Mouse (Mus musculus): ENCODE data around the gene Syt14. TPM values are rescaled to one million over a fixed set of nuclear protein-coding genes. Genes with fewer than 3 reads are reported as not detected.

Gene Syt14
- total RNA-seq (2021): 10 to 100 TPM; 21.6 to 26.1 TPM

DNA sequence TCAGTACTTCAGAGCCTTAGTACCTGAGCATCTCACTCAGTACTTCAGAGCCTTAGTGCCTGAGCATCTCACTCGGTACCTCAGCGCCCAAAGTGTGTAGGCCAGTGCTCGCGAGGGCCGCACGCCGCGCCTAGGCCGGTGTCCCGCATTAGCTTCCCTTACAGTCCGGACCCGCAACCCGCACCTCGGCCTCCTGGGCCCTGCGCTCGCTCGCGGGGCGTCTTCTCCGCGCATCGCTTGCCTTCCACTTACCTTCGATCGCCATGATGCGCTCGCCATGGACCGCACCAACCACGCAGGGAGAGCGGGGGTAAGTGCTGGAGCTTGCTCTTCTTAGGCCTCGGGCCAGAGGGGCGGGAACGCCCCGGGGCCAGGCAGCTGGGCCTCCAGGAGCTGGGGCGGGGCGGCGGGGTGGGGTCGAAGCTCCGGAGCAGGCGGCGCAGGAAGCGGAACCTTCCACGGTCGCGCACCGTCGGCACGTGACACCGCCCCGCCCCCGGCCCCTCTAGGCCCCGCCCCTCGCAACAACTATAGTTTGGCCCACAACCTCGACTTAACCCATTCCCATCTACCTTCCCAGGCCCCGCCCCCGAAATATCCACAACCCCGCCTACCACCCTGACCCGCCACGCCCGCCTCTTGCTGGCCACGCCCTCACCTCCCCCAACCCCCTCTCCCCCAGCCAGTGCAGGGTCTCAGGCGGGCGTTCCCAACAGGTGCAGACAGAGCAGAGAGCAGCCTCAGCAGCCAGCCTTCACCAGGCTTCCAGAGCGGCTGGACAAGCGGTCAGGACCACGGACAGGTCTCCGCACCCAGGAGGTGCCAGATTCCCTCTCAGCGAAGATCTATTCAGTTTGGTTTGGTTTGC, at the start of gene Syt14:
Gene Syt14, minus strand, starts transcription at position 405 of the 868 bp plus-strand sequence.
- DNase-seq (ENCODE audit: extremely low spot score in 1 of 2, low spot score in 1 of 2): peak; percentile 34 to 40

DNA sequence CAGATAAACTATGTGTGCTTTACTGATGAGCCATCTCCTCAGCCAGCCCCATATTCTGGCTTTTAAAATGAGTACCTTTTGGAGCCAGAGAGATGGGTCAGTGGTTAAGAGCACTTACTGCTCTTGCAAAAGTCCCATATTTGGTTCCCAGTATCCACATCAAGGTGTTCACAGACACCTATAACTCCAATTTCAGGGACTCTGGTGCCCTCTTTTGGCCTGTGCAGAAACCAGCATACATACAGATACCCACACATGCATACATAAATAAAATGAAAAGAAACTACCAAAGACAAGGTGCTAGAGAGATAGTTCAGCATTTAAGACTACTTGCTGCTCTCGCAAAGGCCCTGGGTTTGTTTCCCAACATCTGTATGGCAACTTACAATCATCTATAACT, 48.4 kb upstream of the Syt14 start:
- no peak for DNase-seq (ENCODE audit: extremely low spot score in 1 of 2, low spot score in 1 of 2)

DNA sequence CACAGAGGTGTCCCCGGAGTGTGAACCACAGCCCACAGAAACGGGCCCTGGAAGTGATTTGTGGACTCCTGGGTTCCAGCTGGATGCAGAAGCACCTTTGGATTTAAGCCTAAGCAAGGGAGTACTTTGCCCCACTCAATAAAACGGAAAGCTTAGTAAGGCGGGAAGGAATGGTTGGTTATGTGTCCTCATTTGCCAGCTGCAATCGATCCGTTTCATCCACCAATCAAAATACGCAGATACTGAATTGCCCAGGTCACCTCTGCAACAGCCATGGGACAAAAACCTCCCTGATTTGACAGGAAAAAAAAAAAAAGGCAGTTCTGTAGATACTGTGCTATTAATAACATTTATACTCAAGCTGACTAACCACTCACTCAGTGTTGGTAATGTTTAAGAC, 47.5 kb upstream of the Syt14 start:
- no peak for DNase-seq (ENCODE audit: extremely low spot score in 1 of 2, low spot score in 1 of 2)

DNA sequence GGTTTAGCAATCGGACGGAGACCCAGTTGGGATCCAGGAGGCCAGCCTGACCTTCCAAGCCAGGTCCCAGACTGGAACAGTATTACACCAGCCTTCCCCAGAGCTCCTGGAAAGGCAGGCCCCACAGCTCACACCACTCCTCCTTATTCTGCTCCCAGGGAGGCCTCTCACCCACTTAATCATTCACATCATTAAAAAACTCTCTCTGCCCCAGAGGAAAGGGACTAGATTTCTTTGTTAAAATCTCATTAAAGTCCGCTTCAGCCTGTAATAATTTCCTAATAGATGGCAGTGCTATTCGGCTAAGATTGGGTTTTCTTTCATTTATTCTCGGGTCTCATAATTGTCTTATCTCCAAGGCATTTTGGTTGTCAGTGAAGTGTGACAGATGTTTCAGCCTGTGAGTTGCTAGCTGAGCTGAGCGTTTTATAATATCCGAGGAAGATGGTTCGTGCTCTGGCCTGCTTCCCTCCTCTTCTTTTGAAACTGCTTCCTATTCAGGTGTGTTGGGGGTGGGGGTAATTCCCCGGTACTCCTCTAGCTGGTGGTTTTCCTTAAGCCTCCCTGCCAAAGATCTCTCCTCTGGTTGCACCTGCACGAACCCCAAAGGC, 46.8 kb upstream of the Syt14 start:
- no peak for DNase-seq (ENCODE audit: extremely low spot score in 1 of 2, low spot score in 1 of 2)

DNA sequence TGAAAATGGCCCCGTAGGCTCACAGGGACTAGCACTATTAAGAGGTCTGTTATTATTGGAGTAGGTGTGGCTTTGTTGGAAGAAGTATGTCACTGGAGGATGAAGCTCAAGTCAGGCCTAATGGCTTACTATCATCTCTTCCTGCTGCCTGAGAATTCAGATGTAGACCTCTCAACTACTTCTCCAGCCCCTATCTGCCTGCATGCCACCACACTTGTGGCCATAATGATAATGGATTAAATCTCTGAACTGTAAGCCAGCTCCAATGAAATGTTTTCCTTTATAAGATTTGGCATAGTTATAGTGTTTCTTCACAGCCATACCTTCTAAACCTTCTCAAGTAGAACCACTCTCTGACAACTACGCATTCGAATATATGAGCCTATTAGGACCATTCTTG, 27.0 kb upstream of the Syt14 start:
- DNase-seq (ENCODE audit: extremely low spot score in 1 of 2, low spot score in 1 of 2): no peak

DNA sequence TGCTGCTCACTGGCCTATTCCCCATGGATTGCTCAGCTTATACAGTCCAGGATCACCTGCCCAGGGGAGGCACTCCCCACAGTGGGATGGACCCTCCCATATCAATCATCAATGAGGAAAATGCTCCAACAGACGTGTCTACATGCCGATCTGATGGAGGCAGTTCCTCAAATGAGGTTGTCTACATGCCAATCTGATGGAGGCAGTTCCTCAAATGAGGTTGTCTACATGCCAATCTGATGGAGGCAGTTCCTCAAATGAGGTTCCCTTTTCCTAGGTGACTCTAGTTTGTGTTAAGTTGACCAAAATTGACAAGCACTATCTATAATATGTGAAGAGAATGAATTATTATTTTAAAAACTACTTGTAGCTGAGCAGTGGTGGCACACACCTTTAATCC, 24.6 kb upstream of the Syt14 start:
- DNase-seq (ENCODE audit: extremely low spot score in 1 of 2, low spot score in 1 of 2): no peak

DNA sequence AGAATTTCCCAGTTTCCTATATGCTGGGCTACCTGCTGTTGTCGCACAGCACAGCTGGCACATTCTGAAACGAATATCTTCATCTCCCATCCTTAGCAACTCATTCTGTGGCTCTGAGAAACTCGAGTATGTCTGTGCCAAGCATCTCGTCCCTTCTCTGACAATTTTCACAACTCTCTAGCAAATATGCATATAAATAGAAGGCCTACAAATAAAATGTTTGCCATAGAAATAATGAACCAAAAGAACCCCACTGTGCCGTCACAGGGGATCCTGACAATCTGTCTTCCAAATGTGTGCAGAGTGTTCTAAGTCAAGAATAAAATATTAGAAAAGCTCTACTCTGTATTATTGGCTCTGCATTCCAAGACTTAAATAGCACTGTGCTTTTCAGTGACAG, 24.0 kb upstream of the Syt14 start:
- no peak for DNase-seq (ENCODE audit: extremely low spot score in 1 of 2, low spot score in 1 of 2)

DNA sequence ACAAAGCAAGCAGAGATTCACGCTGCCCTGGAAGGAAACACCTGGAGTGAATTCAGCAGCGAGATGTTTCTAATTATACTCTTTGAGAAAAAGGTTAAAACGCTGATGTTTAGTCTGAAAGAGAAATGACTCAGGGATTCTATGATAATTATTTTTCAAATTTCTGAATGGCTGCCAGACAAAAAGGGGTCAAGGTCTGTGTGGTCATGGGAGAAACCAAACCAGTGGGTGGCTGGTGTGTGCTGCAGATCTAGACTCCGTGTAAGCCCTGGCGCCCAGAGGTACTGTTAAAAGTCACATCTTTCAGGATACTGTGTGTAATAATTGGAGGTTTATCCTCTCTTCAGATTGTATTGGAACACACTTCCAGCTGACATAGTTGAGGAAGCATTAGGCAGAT, 18.8 kb upstream of the Syt14 start:
- no peak for DNase-seq (ENCODE audit: extremely low spot score in 1 of 2, low spot score in 1 of 2)

DNA sequence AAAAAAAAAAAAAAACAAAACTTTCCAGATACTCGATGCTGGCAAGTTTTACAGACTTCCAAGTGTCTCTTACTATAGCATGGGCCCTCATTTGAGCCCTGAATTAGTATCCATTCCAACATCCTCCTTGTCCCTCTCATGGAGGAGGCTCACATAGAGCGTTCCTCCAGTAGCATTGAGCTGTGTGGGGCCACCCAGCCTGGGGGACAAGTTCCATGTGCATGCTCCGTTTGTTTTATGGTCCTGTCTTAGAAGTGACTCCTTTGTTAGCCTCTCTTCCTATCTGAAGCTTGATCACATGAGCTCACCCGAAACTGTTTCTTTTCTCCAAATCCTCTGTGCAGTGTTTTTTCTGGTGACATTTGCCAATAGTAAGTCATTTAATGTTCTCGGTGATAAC, 17.5 kb upstream of the Syt14 start:
- no peak for DNase-seq (ENCODE audit: extremely low spot score in 1 of 2, low spot score in 1 of 2)

DNA sequence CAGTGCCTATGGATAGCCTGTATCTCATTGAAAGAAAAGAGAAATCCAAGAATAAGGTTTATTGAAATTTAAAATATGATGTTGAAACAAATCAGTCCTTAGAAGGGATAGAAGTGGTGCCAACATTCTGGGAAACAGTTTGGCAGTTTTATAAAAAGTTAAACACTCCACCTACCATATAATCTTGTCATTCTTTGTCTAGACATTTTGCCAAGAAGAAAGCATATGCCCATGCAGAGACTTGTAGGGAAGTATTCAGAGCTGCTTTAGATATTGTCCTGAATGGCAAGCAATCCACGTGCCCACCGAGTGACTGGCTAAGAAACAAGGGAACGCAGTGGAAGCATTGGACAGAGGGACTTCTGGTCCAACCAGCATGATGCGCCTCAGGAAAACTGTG, 12.0 kb upstream of the Syt14 start:
- DNase-seq (ENCODE audit: extremely low spot score in 1 of 2, low spot score in 1 of 2): no peak

DNA sequence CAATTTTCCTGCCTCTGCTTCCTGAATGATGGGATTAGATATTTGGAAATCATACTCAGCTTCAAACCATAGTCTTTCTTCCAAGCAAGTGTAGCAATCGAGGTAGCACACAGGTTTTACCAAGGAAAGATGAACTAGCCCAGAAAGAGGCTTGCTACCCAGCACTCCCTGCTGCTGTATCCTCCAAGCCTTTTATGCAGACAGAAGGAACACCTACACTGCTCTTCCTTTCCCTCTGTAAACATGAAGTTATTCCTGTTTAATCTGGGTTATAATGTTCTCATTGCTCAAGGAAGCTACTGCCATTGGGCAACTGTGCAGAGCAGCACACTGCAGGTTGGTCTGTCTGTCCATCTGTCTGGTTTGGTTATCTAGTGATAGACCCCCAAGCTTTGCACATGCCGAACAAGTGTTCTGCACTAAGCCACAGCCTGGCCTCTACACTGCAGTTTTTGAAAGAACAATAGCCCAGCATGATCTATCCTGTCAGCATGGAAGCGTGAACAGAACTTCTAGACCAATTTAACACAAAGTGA, 7.3 kb upstream of the Syt14 start:
- DNase-seq (ENCODE audit: extremely low spot score in 1 of 2, low spot score in 1 of 2): no peak

DNA sequence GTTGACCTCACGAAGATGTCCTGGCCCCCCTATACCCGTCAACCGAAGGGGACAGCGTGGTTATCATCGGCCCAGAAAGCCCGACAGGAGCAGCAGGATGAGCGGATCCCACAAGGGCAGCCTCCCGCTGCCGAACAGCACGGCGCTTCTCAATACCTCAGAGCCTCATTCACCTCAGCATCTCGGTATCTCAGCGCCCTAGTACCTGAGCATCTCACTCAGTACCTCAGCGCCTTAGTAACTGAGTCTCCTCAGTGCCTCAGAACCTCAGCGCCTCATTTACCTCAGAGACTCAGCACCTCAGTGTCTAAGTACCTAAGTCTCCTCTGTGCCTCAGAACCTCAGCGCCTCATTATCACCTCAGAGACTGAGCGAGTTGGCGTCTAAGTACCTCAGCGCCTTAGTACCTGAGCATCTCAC, 614 bp downstream of the Syt14 start:
- peak in 1 of 2 experiments; percentile 21 for DNase-seq (ENCODE audit: extremely low spot score in 1 of 2, low spot score in 1 of 2)

DNA sequence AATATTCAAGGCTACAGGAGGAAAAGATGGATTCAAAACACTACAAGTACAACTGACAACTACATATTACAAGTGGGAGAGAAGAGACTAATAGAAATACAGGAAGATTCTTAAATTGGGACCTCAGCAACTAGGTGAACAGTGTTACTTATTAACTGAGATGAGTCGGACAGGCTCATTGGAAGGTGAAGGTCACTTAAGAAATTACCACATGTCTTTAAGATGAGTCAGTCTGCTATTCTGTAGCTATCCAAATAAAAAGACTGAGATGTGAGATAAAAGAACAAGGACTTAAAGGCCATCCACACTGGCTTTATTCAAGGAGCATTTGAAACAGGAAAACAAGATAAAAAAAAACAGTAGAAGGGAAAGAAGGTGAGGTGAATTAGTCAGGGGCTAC, 11.3 kb downstream of the Syt14 start:
- DNase-seq (ENCODE audit: extremely low spot score in 1 of 2, low spot score in 1 of 2): no peak

DNA sequence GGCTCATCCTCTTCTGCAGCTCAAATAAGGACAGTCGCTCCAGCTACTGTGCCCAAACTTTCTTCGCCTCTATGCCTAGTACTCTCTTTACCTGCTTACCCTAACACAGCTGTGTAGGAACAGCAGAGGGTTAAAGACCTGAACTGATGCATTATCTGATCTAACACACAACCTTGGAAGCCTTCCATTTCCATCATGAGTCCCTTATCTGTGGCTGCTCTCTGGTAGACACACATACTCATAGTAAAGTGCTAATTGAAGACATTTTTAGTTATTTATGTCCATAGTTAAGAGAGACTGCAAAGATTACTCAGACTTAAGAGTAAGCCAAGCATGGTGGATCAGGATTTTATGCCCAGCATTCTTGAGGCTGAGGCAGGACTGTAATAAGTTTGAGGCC, 23.2 kb downstream of the Syt14 start:
- DNase-seq (ENCODE audit: extremely low spot score in 1 of 2, low spot score in 1 of 2): no peak

DNA sequence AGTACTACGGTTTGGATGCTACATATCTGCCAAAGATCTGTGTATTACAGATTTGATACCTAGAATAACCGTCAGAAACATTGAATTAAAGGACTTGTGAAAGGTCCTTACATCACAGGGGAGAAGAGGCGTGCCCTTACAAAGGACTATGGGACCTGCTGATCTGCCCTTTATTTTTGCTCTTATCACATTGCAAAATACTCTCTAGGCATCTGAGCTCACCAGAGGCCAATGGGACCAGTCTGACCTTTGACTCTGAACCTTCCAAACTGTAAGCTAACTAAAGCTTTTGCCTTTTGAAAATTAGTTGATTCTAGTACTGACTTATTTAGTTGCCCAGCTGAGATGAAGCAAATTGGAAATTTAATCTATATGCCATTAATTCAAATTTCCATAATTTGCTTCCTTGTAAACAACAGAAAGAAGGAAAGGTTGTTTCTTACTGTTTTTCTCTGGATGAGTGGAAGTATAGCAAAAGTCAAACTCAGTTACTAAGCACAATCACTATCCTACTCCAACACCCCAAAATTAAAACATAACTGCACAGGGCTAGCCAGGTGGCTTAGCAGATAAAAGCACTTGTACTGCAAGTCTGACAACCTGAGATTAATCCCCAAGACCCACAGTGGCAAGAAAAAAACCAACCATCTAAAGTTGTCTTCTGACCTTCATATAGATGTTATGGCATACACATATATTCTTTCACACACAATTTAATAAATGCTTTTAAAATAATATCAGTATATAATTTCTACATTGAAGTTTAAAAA, 24.4 kb downstream of the Syt14 start:
- DNase-seq (ENCODE audit: extremely low spot score in 1 of 2, low spot score in 1 of 2): no peak

DNA sequence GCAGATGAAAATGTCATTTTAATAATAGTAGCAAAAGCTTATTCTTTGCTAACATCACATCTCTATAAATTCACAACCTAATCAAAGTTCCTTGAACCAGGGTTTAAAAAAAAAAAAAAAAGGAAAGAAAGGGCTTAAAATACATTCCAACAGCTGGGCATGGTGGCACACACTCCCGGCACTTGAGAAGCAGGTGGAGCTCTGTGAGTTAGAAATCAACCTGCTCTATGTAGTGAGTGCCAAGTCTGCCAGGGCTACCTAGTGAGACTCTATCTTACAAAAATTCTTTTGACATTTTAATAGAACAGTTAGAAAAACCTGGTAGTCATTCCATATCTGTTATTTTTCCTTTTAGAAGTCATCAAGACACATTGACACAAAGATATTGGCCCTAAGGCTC, 31.0 kb downstream of the Syt14 start:
- no peak for DNase-seq (ENCODE audit: extremely low spot score in 1 of 2, low spot score in 1 of 2)

DNA sequence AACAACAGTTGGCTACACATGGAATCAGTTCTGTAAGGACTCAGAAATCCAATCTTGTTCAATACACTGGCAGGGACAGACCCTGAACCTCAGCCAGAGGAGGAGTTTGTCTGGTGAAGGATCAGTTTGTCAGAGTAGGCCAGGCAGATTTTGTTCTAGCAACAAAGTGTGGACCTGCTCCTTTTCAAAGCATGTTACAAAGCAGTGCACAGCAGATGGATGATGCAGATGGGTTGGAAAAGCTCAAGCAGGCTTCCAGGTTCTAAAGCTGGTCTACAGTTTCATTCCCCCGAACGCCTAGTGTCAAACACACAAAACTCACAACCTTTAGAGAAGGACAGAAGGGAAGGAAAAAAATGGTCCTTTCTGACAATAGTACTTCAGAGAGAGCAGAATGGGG, 31.6 kb downstream of the Syt14 start:
- peak; percentile 16 to 29 for DNase-seq (ENCODE audit: extremely low spot score in 1 of 2, low spot score in 1 of 2)

DNA sequence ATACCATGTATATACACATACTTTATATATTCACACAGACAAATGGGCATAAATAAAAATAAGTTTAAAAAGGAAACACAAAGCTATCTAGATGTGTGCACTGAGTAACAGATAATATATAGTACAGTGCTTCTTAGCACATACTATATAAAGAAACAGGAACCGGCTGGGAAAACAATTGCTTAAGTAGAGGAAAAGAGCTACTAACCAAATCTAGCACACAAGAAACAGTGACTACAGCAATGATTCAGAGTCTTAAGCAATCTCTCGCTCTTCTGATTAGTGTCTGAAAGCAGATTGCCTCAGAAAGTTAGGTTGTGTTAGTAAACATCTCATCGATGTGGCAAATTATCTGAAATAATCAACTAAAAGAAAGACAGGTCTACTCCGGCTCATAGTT, 33.3 kb downstream of the Syt14 start:
- no peak for DNase-seq (ENCODE audit: extremely low spot score in 1 of 2, low spot score in 1 of 2)

DNA sequence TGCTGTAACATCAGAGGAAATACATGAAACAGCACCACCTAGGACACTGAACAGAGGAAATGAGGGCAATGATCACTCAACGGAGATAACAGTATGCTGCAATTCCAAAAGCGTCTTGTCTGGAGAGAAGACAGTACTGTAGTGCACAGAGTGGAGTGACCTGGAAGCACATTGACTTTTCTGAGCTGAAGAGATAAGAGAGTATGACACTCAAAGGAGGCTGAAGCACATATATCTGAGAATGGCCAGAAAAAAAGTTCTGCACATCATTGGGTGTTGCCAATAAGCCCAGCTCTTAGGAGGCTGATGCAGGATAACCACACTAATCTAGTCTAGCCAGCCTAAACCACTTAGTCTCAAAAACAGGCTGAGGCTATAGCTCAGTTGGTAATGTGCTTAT, 34.0 kb downstream of the Syt14 start:
- no peak for DNase-seq (ENCODE audit: extremely low spot score in 1 of 2, low spot score in 1 of 2)

DNA sequence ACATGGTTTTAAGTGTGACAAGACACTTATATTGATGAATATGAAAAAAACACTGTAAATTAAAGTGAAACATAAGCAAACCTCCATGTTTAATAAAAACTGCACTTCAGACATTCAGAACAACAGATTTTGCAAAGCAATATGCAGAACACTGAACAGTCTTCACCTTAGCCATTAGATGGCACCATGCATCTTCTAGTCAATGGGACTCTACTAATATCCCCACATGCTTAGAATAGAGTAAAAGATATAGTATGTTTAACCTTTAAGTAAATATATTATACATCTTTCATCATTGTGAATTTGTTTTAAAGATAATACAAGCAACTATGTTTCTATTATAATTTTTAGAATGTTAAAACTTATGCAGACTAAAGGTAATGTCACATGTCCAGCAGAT, 34.7 kb downstream of the Syt14 start:
- DNase-seq (ENCODE audit: extremely low spot score in 1 of 2, low spot score in 1 of 2): no peak

DNA sequence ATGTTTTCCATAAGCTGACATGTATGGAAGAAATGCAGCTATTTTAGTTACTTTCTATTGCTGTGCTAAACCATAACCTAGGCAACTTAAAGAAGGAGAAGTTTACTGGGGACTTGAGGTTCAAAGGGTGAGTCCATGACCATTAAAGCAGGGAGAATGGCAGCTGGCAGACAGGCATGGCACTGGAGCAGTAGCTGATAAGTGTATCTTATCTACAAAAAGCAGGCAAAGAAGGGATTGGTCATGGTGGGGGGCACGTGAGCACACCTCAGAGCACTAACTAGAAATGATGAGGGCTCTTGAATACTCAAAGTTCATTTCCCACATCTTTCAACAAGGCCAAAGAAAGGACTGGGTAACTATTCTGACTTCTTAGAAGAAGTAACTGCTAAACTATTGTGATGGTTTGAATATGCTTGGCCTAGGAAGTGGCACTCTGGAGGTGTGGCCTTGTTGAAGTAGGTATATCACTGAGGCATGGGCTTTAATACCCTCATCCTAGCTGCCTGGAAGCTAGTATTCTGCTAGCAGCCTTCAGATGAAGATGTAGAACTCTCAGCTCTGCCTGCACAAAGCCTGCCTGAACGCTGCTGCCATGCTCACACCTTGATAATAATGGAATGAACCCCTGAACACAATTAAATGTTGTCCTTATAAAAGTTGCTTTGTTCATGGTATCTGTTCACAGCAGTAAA, 41.2 kb downstream of the Syt14 start:
- no peak for DNase-seq (ENCODE audit: extremely low spot score in 1 of 2, low spot score in 1 of 2)
